ENCODE assay signal across 7 mouse cellular contexts in genomic region chr1:34841709-34842388, GRCm38 (mm10). TPM values are rescaled to one million over a fixed set of nuclear protein-coding genes. Genes with fewer than 3 reads are reported as not detected.
DNase-seq lines count a peak whose midpoint lies in the region; ATAC-seq and TF ChIP-seq lines count a peak whose summit lies in the region.

No protein-coding gene starts in this region.

- no peak for DNase-seq in liver, embryonic 11.5 days (ENCODE audit: low spot score)
- DNase-seq in stomach, postnatal 0 days (ENCODE audit: low spot score) = no peak
- DNase-seq in adrenal gland, postnatal 25 days = no peak
- DNase-seq in gastrocnemius, postnatal 14 days = no peak

- 2% methylated on average over 12 of the region's 12 CpGs for WGBS in liver, embryonic 11.5 days
- WGBS in stomach, postnatal 0 days = under 1% methylated on average over 12 of the region's 12 CpGs

- H3K9ac ChIP-seq in liver, embryonic 11.5 days (ENCODE audit: low read depth, low read length) = peak overlapping the region; percentile 93
- peak overlapping the region; percentile 95 for H3K9ac ChIP-seq in stomach, postnatal 0 days (ENCODE audit: low read length)

- H3K4me3 ChIP-seq in megakaryocyte, embryonic 14.5 days (replicated peaks) = peak overlapping the region; percentile 95
- peak overlapping the region; percentile 79 for H3K4me3 ChIP-seq in liver, embryonic 11.5 days (ENCODE audit: low read depth, low read length)
- peak overlapping the region; percentile 77 for H3K4me3 ChIP-seq in stomach, postnatal 0 days (ENCODE audit: low read depth, low read length)

- intact Hi-C loops in gastrocnemius, postnatal 14 days (cut with DNase I; ENCODE audit: low total_unique reads) = no loop called here

- no peaks in the 10 kb centered on the region for H3K27me3 ChIP-seq in megakaryocyte, embryonic 14.5 days (replicated peaks)
- no peaks in the 10 kb centered on the region for H3K27me3 ChIP-seq in liver, embryonic 11.5 days (replicated peaks; ENCODE audit: control insufficient read depth, insufficient read depth, low read length)
- H3K27me3 ChIP-seq in stomach, postnatal 0 days (ENCODE audit: control insufficient read depth, insufficient read depth, low read length) = no peaks in the 10 kb centered on the region

- H3K9me3 ChIP-seq in megakaryocyte, embryonic 14.5 days = no peaks in the 10 kb centered on the region
- no peaks in the 10 kb centered on the region for H3K9me3 ChIP-seq in liver, embryonic 11.5 days (ENCODE audit: control insufficient read depth, low read length)
- no peaks in the 10 kb centered on the region for H3K9me3 ChIP-seq in stomach, postnatal 0 days (ENCODE audit: control insufficient read depth, low read length)

- ATAC-seq in megakaryocyte, adult 5-6 weeks (ENCODE audit: poor library complexity, severe bottlenecking) = no peak
- 0 out of 2 replicates have a peak, but pooled peaks have one; percentile 7 for ATAC-seq in erythroblast, adult 5-6 weeks (replicated peaks; ENCODE audit: low FRiP score, poor library complexity, severe bottlenecking)
- ATAC-seq in liver, embryonic 11.5 days (replicated peaks; ENCODE audit: low FRiP score) = no peak
- ATAC-seq in stomach, postnatal 0 days (ENCODE audit: low FRiP score, low TSS enrichment) = no peak

- TF ChIP-seq EP300 in stomach, postnatal 0 days (optimal IDR thresholded peaks at IDR 0.05) = no peak

- H3K4me2 ChIP-seq in liver, embryonic 11.5 days = peak overlapping the region; percentile 96
- peak overlapping the region; percentile 61 for H3K4me2 ChIP-seq in stomach, postnatal 0 days (replicated peaks; ENCODE audit: low read depth)

- TF ChIP-seq CTCF in stomach, postnatal 0 days (IDR thresholded peaks at IDR 0.05; ENCODE audit: low read depth) = no peak

- H3K36me3 ChIP-seq in megakaryocyte, embryonic 14.5 days (replicated peaks; ENCODE audit: low read length) = peaks cover 7% of the 10 kb centered on the region
- peaks cover 2% of the 10 kb centered on the region; the same call in 1 of the 2 replicates for H3K36me3 ChIP-seq in liver, embryonic 11.5 days (ENCODE audit: control insufficient read depth, insufficient read depth, low read length)
- no peaks in the 10 kb centered on the region for H3K36me3 ChIP-seq in stomach, postnatal 0 days (ENCODE audit: control insufficient read depth, insufficient read depth, low read length)

- H3K27ac ChIP-seq in liver, embryonic 11.5 days (ENCODE audit: low read depth, low read length) = peak overlapping the region; percentile 93
- H3K27ac ChIP-seq in stomach, postnatal 0 days (replicated peaks) = peak overlapping the region; percentile 99

- peaks cover 74% of the 10 kb centered on the region for H3K4me1 ChIP-seq in megakaryocyte, embryonic 14.5 days
- H3K4me1 ChIP-seq in liver, embryonic 11.5 days (replicated peaks; ENCODE audit: control insufficient read depth, insufficient read depth, low read length) = peaks cover 31% of the 10 kb centered on the region
- peaks cover 5% of the 10 kb centered on the region; the same call in 1 of the 2 replicates for H3K4me1 ChIP-seq in stomach, postnatal 0 days (replicated peaks; ENCODE audit: control insufficient read depth, insufficient read depth)

RNA-seq across cellular contexts. Expression of gene Fam168b, which starts 1.0 kb away (rescaled TPM):
- polyA plus RNA-seq in megakaryocyte, embryonic 14.5 days (2012; ENCODE audit: insufficient read depth, low replicate concordance) = 43.9 and 103 TPM in 2 replicates
- 30.3 and 42.9 TPM in 2 replicates for total RNA-seq in megakaryocyte, adult 5-6 weeks (2015)
- 62.0 and 62.8 TPM in 2 replicates for total RNA-seq in megakaryocyte, adult 5-6 weeks (2017)
- total RNA-seq in erythroblast, adult 5-6 weeks (2015; ENCODE audit: low replicate concordance) = 6.3 and 13.6 TPM in 2 replicates
- 15.9 and 29.3 TPM in 2 replicates for total RNA-seq in erythroblast, adult 5-6 weeks (2017; ENCODE audit: low replicate concordance)
- polyA plus RNA-seq in liver, embryonic 11.5 days (2014; fragmentation: Nextera tagmentation; extraction: Ambion mirVana) = 54.5 and 56.3 TPM in 2 replicates
- 21.4 and 24.7 TPM in 2 replicates for polyA plus RNA-seq in stomach, postnatal 0 days (2015; fragmentation: Nextera tagmentation; extraction: Ambion mirVana)
- total RNA-seq in adrenal gland, postnatal 25 days (2021) = 118 and 144 TPM in 2 replicates
- 10 to 100 TPM; 35.2 to 39.5 TPM for total RNA-seq in gastrocnemius, postnatal 14 days (2021)

RNA-seq across cellular contexts. Expression of gene Plekhb2, which starts 7.9 kb away (rescaled TPM):
- 1.9 and 2.3 TPM in 2 replicates for polyA plus RNA-seq in megakaryocyte, embryonic 14.5 days (2012; ENCODE audit: insufficient read depth, low replicate concordance)
- total RNA-seq in megakaryocyte, adult 5-6 weeks (2015) = 48.6 and 58.3 TPM in 2 replicates
- total RNA-seq in megakaryocyte, adult 5-6 weeks (2017) = 28.4 and 29.5 TPM in 2 replicates
- 16.7 and 24.9 TPM in 2 replicates for total RNA-seq in erythroblast, adult 5-6 weeks (2015; ENCODE audit: low replicate concordance)
- total RNA-seq in erythroblast, adult 5-6 weeks (2017; ENCODE audit: low replicate concordance) = 5.4 and 5.5 TPM in 2 replicates
- polyA plus RNA-seq in liver, embryonic 11.5 days (2014; fragmentation: Nextera tagmentation; extraction: Ambion mirVana) = 18.0 and 19.5 TPM in 2 replicates
- 103 and 105 TPM in 2 replicates for polyA plus RNA-seq in stomach, postnatal 0 days (2015; fragmentation: Nextera tagmentation; extraction: Ambion mirVana)
- total RNA-seq in adrenal gland, postnatal 25 days (2021) = 115 and 177 TPM in 2 replicates
- 10 to 100 TPM; 21.8 to 23.8 TPM for total RNA-seq in gastrocnemius, postnatal 14 days (2021)
